Mouse (Mus musculus): Measurements from ENCODE around the gene Trpm7.

The Trpm7 gene

GRCm38 (mm10) chr2:126816644-126817347, 59.2 kb downstream of the Trpm7 start:
- DNase-seq (ENCODE audit: low spot score), result no peak

GRCm38 (mm10) chr2:126815822-126816221, 60.2 kb downstream of the Trpm7 start:
- no peak for DNase-seq (ENCODE audit: low spot score)

- no peak for DNase-seq (ENCODE audit: low spot score)
Measured at GRCm38 (mm10) chr2:126801980-126802379, 74.0 kb downstream of the Trpm7 start.

- DNase-seq (ENCODE audit: low spot score), result no peak
Measured at GRCm38 (mm10) chr2:126798455-126798854, 77.6 kb downstream of the Trpm7 start.

GRCm38 (mm10) chr2:126795708-126796107, 80.3 kb downstream of the Trpm7 start:
- no peak for DNase-seq (ENCODE audit: low spot score)

GRCm38 (mm10) chr2:126792611-126793010, 83.4 kb downstream of the Trpm7 start:
- DNase-seq (ENCODE audit: low spot score), result no peak

- no peak for DNase-seq (ENCODE audit: low spot score)
Measured at GRCm38 (mm10) chr2:126787721-126788342, 88.2 kb downstream of the Trpm7 start.

GRCm38 (mm10) chr2:126783370-126783769, 92.7 kb downstream of the Trpm7 start, which contains the start of gene Usp50:
TSS of gene Usp50 (minus strand) at chr2:126783470.
- no peak for DNase-seq (ENCODE audit: low spot score)

- DNase-seq (ENCODE audit: low spot score), result no peak
Measured at GRCm38 (mm10) chr2:126782433-126782832, 93.6 kb downstream of the Trpm7 start.

GRCm38 (mm10) chr2:126781478-126781877, 94.6 kb downstream of the Trpm7 start:
- no peak for DNase-seq (ENCODE audit: low spot score)

GRCm38 (mm10) chr2:126780286-126780685, 95.7 kb downstream of the Trpm7 start:
- no peak for DNase-seq (ENCODE audit: low spot score)

GRCm38 (mm10) chr2:126778806-126779205, 97.2 kb downstream of the Trpm7 start:
- peak; percentile 30 for DNase-seq (ENCODE audit: low spot score)

- no peak for DNase-seq (ENCODE audit: low spot score)
Measured at GRCm38 (mm10) chr2:126776416-126776815, 99.6 kb downstream of the Trpm7 start.

GRCm38 (mm10) chr2:126775951-126776350, 100.1 kb downstream of the Trpm7 start:
- DNase-seq (ENCODE audit: low spot score), result no peak

- no peak for DNase-seq (ENCODE audit: low spot score)
Measured at GRCm38 (mm10) chr2:126772217-126772616, 103.8 kb downstream of the Trpm7 start.

- no peak for DNase-seq (ENCODE audit: low spot score)
Measured at GRCm38 (mm10) chr2:126769431-126770181, 106.4 kb downstream of the Trpm7 start.

GRCm38 (mm10) chr2:126768194-126768593, 107.8 kb downstream of the Trpm7 start:
- DNase-seq (ENCODE audit: low spot score), result no peak

- DNase-seq (ENCODE audit: low spot score), result no peak
Measured at GRCm38 (mm10) chr2:126767599-126767998, 108.4 kb downstream of the Trpm7 start.

GRCm38 (mm10) chr2:126765867-126766582, 110.0 kb downstream of the Trpm7 start:
- no peak for DNase-seq (ENCODE audit: low spot score)

GRCm38 (mm10) chr2:126759351-126759750, 116.7 kb downstream of the Trpm7 start:
- DNase-seq (ENCODE audit: low spot score), result no peak

- no peak for DNase-seq (ENCODE audit: low spot score)
Measured at GRCm38 (mm10) chr2:126755664-126756063, 120.4 kb downstream of the Trpm7 start.

- no peak for DNase-seq (ENCODE audit: low spot score)
Measured at GRCm38 (mm10) chr2:126743389-126743788, 132.6 kb downstream of the Trpm7 start.
